Mouse (Mus musculus) ES-Bruce4 (cell line): ENCODE results near the gene Fgf14. TPM values are rescaled to one million over a fixed set of nuclear protein-coding genes. Genes with fewer than 3 reads are reported as not detected.

Source experiments
- H3K27ac ChIP-seq: 2 replicates; pipeline ENCODE4 v1.5.1; 2012; ENCODE audit warnings: low read length, inconsistent platforms; ENCODE audit not compliant: insufficient read depth
- H3K27me3 ChIP-seq: 2 replicates; pipeline ENCODE4 v1.6.1; 2012; ENCODE audit warnings: mild to moderate bottlenecking, low read length, inconsistent platforms; ENCODE audit not compliant: control insufficient read depth, poor library complexity, insufficient read depth, severe bottlenecking
- H3K36me3 ChIP-seq: 2 replicates; pipeline ENCODE4 v1.6.1; 2012; ENCODE audit warnings: inconsistent platforms, mild to moderate bottlenecking, low read length, moderate library complexity; ENCODE audit not compliant: control insufficient read depth, poor library complexity, insufficient read depth, severe bottlenecking
- H3K4me1 ChIP-seq: one replicate; pipeline ENCODE4 v1.8.1; 2011; ENCODE audit warnings: low read length; ENCODE audit not compliant: control insufficient read depth, insufficient read depth
- H3K4me3 ChIP-seq: 2 replicates; pipeline ENCODE4 v1.5.1; 2011; ENCODE audit warnings: low read depth, mild to moderate bottlenecking, low read length
- H3K9ac ChIP-seq: 2 replicates; pipeline ENCODE4 v1.6.1; 2012; ENCODE audit warnings: low read depth, mild to moderate bottlenecking, inconsistent platforms; ENCODE audit not compliant: poor library complexity, severe bottlenecking
- H3K9me3 ChIP-seq: replicated peaks from 2 replicates; pipeline ENCODE4 v1.6.1; 2012; ENCODE audit warnings: mild to moderate bottlenecking, low read length, inconsistent platforms; ENCODE audit not compliant: control insufficient read depth, poor library complexity, insufficient read depth, severe bottlenecking
- CTCF ChIP-seq: IDR thresholded peaks from one replicate; pipeline ENCODE4 v1.8.1; 2011; ENCODE audit warnings: low read depth, low read length
- EP300 ChIP-seq: IDR thresholded peaks from 2 replicates; pipeline ENCODE4 v1.6.1; 2011; ENCODE audit warnings: low read depth, low read length; ENCODE audit not compliant: insufficient read depth
- POLR2A ChIP-seq: IDR thresholded peaks from one replicate; pipeline ENCODE4 v1.8.1; 2011; ENCODE audit warnings: low read length; ENCODE audit not compliant: insufficient read depth
- polyA plus RNA-seq: library from polyadenylated mRNA; stranded (reverse); fragments of >200 nt; gene quantifications from 2 replicates; pipeline ENCODE4 v1.2.4, GENCODE M21; 2011; ENCODE audit warnings: low read depth; ENCODE audit not compliant: missing spikeins, insufficient read depth, insufficient read length

Gene Fgf14
- not detected in 2 replicates for polyA plus RNA-seq

DNA sequence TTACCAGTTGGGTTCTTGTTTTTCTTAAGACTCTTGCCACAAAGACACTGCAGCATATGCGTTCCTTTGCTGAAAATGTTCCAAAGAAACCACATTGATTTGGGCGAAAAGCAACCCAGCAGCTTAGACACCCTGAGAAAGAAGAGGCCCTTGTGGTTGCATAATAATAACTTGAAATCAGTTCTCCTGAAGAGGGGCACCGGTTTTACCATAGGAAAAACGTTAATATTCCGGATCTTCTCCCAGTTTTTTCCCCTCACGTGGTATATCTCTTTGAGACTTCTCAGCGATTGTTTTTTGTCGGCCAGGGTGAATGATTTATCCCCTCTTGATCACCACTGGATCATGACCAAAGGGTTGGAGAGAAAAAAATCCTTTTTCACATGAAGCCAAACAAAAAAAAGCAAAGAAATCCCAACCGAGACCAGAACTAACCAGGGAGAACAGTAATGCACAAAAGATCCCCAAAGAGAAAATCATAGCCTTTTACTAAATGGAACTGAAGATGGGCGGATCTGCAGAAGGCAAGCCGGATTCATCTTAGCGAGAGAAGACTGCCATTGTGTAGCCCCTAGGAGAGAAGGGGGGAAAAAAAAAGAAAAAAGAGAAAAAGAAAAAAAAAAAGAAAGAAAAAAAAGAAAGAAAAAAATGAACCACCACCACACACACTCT lies at the start of gene Fgf14:
Gene Fgf14 (minus strand): TSS at position 622 of the 672 bp plus-strand sequence.
- Histone ChIP-seq H3K27ac (no peak within 1 kb of the TSS), H3K9ac (no peak within 1 kb of the TSS), H3K27me3 (no peaks in the 10 kb centered on the region), H3K4me1 (no peaks in the 10 kb centered on the region), H3K4me3 (no peak within 1 kb of the TSS), H3K36me3 (no peaks in the 10 kb centered on the region), H3K9me3 (no peaks in the 10 kb centered on the region)
- TF ChIP-seq CTCF (no peak), POLR2A (no peak), EP300 (no peak)

DNA sequence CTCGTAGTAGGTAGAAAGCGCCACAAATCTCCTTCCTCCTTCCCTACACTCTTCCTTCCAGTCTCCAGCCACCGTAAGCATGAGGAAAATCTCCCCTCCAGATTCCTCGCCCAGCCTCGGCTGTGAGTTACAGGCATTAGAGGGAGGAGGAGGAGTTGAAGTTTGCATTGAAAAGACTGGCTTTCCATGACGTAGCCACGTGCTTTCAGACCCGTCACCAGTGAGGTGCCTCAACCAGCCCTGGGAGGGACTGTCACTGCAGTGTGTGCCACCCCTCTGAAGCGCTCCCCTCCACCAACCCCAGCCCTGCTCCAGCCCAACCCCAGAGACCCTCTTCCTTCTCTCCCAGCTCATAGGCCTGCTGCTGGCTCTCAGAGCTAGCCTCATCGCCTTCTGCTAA lies 452 bp upstream of the Fgf14 start:
- Histone ChIP-seq H3K4me1 (no peaks in the 10 kb centered on the region), H3K9ac (no peak overlapping the region), H3K36me3 (no peaks in the 10 kb centered on the region), H3K4me3 (no peak overlapping the region), H3K27me3 (no peaks in the 10 kb centered on the region), H3K27ac (no peak overlapping the region), H3K9me3 (no peaks in the 10 kb centered on the region)
- no peak for TF ChIP-seq EP300
- no peak for TF ChIP-seq CTCF
- TF ChIP-seq POLR2A = no peak

DNA sequence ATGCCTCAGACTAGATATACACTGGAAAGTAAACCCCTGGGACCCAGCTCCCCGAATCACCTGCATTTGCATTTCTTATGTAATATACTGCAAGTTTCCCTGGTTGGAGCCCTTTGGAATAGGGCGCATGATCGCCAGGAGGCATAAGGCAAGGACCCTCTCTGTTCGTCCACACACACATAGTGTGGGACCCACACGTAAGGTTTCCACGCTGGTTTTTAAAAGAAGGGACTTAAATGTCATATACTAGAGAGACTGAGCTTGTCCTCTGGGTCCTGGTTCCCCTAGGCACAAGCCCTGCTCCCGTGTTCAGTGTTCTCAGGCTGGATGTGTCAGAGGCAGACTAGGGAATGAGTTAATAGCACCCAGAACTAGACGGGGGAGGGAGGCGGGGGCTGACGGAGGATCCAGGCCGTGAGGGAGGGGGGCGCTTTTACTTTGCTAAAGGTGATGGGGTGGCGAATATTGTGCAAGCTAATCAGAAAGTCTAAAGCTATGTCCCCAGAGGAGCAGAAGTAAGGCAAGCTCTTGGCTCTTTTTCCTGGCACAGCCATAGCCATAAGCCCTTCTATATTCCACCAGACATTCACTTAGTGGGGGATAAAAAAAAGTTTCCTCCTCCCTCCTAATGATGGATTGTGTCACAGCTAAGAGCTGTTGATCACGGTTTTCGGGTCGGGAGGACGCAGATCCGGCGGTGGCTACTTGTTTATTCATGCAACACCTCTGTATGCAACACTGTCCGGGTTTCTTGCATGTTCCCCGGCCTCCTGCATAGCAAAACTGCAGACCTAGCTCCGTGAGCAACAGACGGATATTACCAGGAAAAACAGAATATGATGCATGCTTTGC lies 1.0 kb downstream of the Fgf14 start:
- no peak overlapping the region for H3K9ac ChIP-seq
- H3K4me1 ChIP-seq = no peaks in the 10 kb centered on the region
- no peaks in the 10 kb centered on the region for H3K9me3 ChIP-seq
- H3K27ac ChIP-seq = no peak overlapping the region
- H3K4me3 ChIP-seq = no peak overlapping the region
- TF ChIP-seq POLR2A = no peak
- TF ChIP-seq CTCF = no peak
- no peak for TF ChIP-seq EP300
- H3K36me3 ChIP-seq = no peaks in the 10 kb centered on the region
- H3K27me3 ChIP-seq = no peaks in the 10 kb centered on the region

DNA sequence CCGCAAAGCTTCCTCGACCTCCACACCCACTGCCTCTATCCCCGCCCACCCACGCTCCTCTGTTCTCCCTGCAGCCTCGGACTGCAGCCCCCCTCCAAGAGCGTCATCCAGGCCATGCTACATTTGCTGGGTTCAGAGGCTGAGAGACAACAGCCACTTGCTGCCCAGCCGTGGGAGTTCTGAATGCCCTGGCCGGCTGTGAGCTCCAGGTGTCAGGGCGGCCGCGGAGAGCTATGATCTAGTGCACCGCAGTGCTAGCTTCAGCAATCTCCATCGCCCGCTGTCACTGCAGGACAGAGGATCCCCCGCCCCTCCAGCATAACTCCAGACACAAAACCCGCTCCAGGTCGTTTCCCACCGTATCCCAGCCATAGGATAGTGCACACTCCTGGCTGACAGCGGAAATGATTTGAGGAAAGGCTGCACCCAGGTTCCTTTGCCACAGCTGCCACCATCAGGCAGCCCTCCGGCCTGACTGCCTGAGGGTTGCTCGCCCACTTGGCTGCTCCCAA lies 1.7 kb downstream of the Fgf14 start:
- peak overlapping the region; percentile 36 for H3K4me3 ChIP-seq
- no peaks in the 10 kb centered on the region for H3K27me3 ChIP-seq
- H3K4me1 ChIP-seq = no peaks in the 10 kb centered on the region
- H3K36me3 ChIP-seq = no peaks in the 10 kb centered on the region
- TF ChIP-seq POLR2A (no peak), EP300 (no peak), CTCF (no peak)
- no peak overlapping the region for H3K27ac ChIP-seq
- no peak overlapping the region for H3K9ac ChIP-seq
- no peaks in the 10 kb centered on the region for H3K9me3 ChIP-seq

DNA sequence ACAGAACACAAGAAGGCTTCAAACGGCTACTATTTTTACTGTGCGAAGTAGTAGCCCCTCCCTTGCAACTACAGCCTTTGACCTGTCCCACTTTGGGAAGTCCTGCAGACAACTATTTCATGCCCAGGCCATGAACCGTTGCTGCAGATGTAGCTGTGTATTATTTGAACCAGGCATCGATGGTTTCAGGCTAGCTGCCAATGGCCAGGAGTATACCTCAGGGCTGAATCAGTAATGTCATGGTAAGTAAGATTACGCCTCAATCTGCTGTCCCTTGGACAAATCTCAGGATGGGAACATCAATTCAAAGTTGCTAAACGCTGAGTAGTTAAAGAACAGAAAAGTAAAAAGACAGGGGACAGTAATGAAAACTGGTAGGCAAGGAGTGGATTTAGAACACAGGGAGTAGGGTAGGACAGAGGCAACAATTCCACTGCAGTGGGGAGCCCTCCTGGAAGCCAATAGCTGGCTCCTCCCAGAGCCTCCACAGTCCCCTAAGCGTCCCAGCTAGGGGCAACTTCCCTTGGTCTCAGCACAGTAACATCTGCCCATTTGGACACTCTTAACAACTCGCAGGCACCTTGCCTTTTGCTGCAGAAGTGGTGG lies 2.3 kb downstream of the Fgf14 start:
- Histone ChIP-seq H3K4me1 (no peaks in the 10 kb centered on the region), H3K27ac (no peak overlapping the region), H3K36me3 (no peaks in the 10 kb centered on the region), H3K27me3 (no peaks in the 10 kb centered on the region), H3K9ac (no peak overlapping the region), H3K9me3 (no peaks in the 10 kb centered on the region), H3K4me3 (peak overlapping the region; percentile 36; the same call in 1 of the 2 replicates)
- TF ChIP-seq POLR2A (no peak), CTCF (no peak), EP300 (no peak)

DNA sequence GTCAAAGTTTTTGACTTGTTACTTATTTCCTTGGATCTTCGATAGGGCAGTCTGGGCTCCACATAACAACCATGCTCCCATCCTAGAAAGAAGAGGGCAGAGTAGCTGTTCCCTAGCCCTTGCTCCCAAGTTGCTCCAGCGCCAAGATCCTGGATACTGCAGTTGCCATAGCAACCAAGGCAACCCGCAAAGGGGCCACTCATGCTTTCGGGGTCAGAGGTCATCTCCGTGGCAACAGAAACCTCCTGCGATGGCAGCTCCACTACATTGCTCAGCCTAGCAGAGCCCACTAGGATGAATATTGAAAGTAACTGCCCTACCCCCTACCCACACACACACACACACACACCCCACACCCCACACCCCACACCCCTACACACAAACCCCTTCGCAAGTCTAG lies 7.2 kb downstream of the Fgf14 start:
- Histone ChIP-seq H3K9ac (no peak overlapping the region), H3K27me3 (no peaks in the 10 kb centered on the region), H3K9me3 (no peaks in the 10 kb centered on the region), H3K4me3 (no peak overlapping the region), H3K27ac (no peak overlapping the region), H3K4me1 (no peaks in the 10 kb centered on the region), H3K36me3 (no peaks in the 10 kb centered on the region)
- TF ChIP-seq EP300 (no peak), CTCF (no peak), POLR2A (no peak)
